Mouse (Mus musculus): ENCODE measurements around the gene Larp1. TPM values are rescaled to one million over a fixed set of nuclear protein-coding genes. Genes with fewer than 3 reads are reported as not detected.

Gene Larp1
- total RNA-seq, 1 experiment: 90.1 TPM

DNA sequence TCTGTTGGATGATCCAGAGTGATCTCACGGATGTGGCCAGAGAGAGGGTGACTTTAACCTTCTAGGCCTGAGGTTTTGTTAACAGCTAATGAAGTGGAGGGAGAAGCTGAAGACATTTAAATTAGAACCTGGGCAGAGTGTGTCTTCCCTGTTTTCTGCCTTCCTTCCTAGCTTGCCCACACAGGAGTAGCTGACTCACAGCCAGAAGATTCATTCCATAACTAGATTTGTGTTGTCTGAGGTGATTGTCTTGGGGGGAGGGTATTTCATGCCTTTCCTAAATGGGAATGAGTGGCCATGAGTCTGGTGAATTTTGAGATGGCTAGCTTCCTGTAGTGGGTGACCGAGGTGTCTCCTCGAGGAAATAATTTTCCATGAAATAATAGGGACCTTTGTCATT lies 7.5 kb downstream of the Larp1 start:
- DNase-seq (ENCODE audit: low read depth, low spot score): no peak
- H3K36me3 ChIP-seq (ENCODE audit: control insufficient read depth, insufficient read depth, low read length, poor library complexity, severe bottlenecking): peaks cover 3% of the 10 kb centered on the region; the same call in 1 of the 2 replicates
- H3K4me1 ChIP-seq (ENCODE audit: control insufficient read depth in 2 of 2, insufficient read depth in 2 of 2, low read length in 2 of 2, poor library complexity in 1 of 2): peaks cover 19 to 30% of the 10 kb centered on the region in 2 experiments
- no peaks in the 10 kb centered on the region for H3K9me3 ChIP-seq (ENCODE audit: control insufficient read depth, insufficient read depth, low read depth, low read length)
- in situ Hi-C loops (cut with MboI; ENCODE audit: low sequenced_read_pairs in 2 of 2, unreplicated experiment in 2 of 2): loop anchor here in 1 of 2 experiments (5.0 kb wide), 1 partner anchor 59 kb away; no protein-coding TSS in a partner anchor
- H3K27ac ChIP-seq (ENCODE audit: insufficient read depth, low read depth, low read length, poor library complexity, severe bottlenecking): no peak overlapping the region
- TF ChIP-seq HCFC1 (IDR thresholded peaks at IDR 0.05; ENCODE audit: borderline replicate concordance, insufficient read depth, low read length): no peak
- H3K9ac ChIP-seq (ENCODE audit: insufficient read depth, low read depth, low read length, poor library complexity, severe bottlenecking): no peak overlapping the region
- H3K4me3 ChIP-seq (ENCODE audit: insufficient read depth in 1 of 2, low read depth in 1 of 2, low read length in 2 of 2, poor library complexity in 1 of 2, severe bottlenecking in 1 of 2): no peak overlapping the region

DNA sequence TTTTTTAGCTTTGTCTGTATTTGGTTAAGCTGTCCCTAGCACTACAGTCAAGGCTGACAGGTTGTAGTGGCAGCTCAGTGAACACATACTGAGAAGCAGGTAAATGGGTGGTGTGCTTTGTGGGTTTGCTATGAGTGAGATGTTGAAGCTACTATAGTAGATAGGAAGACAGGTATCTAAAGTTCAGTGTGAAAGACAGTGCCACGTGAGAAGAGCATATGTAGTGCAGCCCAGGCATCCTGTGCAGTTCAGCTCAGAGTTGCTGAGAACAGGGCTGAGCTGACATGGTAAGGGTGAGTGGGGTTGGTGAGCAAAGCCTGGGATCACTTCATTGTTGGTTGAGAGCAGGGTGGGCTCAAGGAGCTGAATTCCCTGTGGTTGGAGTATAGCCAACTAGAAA lies 8.6 kb downstream of the Larp1 start:
- DNase-seq (ENCODE audit: low read depth, low spot score): no peak
- no peak for TF ChIP-seq MAFK (IDR thresholded peaks at IDR 0.05; ENCODE audit: insufficient read depth, low read depth, low read length)
- TF ChIP-seq HCFC1 (IDR thresholded peaks at IDR 0.05; ENCODE audit: borderline replicate concordance, insufficient read depth, low read length): no peak
- TF ChIP-seq ZC3H11A (IDR thresholded peaks at IDR 0.05; ENCODE audit: borderline replicate concordance, low read depth, low read length): no peak
- no peak for TF ChIP-seq ZNF384 (IDR thresholded peaks at IDR 0.05; ENCODE audit: low read depth, low read length)
- no peak for TF ChIP-seq CHD2 (IDR thresholded peaks at IDR 0.05; ENCODE audit: low read depth, low read length)
- in situ Hi-C loops (cut with MboI; ENCODE audit: low sequenced_read_pairs in 2 of 2, unreplicated experiment in 2 of 2): loop anchor here in 1 of 2 experiments (5.0 kb wide), 1 partner anchor 60 kb away; no protein-coding TSS in a partner anchor
- no peak overlapping the region for H3K9ac ChIP-seq (ENCODE audit: insufficient read depth, low read depth, low read length, poor library complexity, severe bottlenecking)
- H3K4me3 ChIP-seq (ENCODE audit: insufficient read depth in 1 of 2, low read depth in 1 of 2, low read length in 2 of 2, poor library complexity in 1 of 2, severe bottlenecking in 1 of 2): no peak overlapping the region
- H3K27ac ChIP-seq (ENCODE audit: insufficient read depth, low read depth, low read length, poor library complexity, severe bottlenecking): no peak overlapping the region
- H3K9me3 ChIP-seq (ENCODE audit: control insufficient read depth, insufficient read depth, low read depth, low read length): no peaks in the 10 kb centered on the region
- H3K36me3 ChIP-seq (ENCODE audit: control insufficient read depth, insufficient read depth, low read length, poor library complexity, severe bottlenecking): peaks cover 3% of the 10 kb centered on the region; the same call in 1 of the 2 replicates
- H3K4me1 ChIP-seq (ENCODE audit: control insufficient read depth in 2 of 2, insufficient read depth in 2 of 2, low read length in 2 of 2, poor library complexity in 1 of 2): peaks cover 18 to 34% of the 10 kb centered on the region in 2 experiments

DNA sequence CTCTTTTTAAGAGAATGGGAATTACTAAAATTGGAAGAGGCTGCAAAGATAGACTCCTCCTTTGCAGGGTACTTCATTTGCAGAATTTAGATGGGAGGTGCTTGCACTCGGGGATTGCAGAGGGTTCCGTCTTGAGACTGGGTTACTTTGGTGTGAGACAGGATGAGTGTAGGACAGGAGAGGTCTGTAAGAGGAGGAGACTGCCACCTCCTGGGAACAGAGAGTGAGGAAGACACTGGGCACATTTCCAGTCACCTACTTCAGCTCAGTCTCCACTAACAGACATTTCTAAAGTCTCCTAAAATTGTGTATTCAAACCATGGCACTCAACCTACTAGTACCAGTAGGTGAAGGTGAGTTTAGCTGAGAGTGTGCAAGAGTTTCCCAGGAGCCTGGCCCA lies 9.4 kb downstream of the Larp1 start:
- in situ Hi-C loops (cut with MboI; ENCODE audit: low sequenced_read_pairs in 2 of 2, unreplicated experiment in 2 of 2): loop anchor here in 1 of 2 experiments (5.0 kb wide), 1 partner anchor 61 kb away; no protein-coding TSS in a partner anchor
- H3K36me3 ChIP-seq (ENCODE audit: control insufficient read depth, insufficient read depth, low read length, poor library complexity, severe bottlenecking): peaks cover 3% of the 10 kb centered on the region; the same call in 1 of the 2 replicates
- no peak for TF ChIP-seq CHD2 (IDR thresholded peaks at IDR 0.05; ENCODE audit: low read depth, low read length)
- no peak for TF ChIP-seq HCFC1 (IDR thresholded peaks at IDR 0.05; ENCODE audit: borderline replicate concordance, insufficient read depth, low read length)
- no peak for TF ChIP-seq ZC3H11A (IDR thresholded peaks at IDR 0.05; ENCODE audit: borderline replicate concordance, low read depth, low read length)
- TF ChIP-seq MAFK (IDR thresholded peaks at IDR 0.05; ENCODE audit: insufficient read depth, low read depth, low read length): no peak
- no peak for TF ChIP-seq ZNF384 (IDR thresholded peaks at IDR 0.05; ENCODE audit: low read depth, low read length)

DNA sequence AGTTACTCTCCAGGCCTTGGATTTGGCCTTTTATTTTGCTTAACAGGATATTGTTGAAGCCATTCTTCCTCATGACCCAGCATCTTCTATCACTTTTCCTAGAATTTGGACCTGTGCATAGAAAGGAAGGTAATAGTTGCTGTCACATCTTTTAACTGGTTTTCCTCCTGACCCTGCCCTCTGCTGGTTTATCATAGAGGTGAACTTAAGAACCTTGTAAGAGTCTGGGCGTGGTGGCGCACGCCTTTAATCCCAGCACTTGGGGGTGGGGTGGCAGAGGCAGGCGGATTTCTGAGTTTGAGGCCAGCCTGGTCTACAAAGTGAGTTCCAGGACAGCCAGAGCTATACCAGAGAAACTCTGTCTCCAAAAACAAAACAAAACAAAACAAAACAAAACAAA lies 9.8 kb downstream of the Larp1 start:
- no peak for DNase-seq (ENCODE audit: low read depth, low spot score)
- in situ Hi-C loops (cut with MboI; ENCODE audit: low sequenced_read_pairs in 2 of 2, unreplicated experiment in 2 of 2): loop anchor here in 1 of 2 experiments (5.0 kb wide), 1 partner anchor 61 kb away; no protein-coding TSS in a partner anchor
- Histone ChIP-seq H3K27ac (ENCODE audit: insufficient read depth, low read depth, low read length, poor library complexity, severe bottlenecking) (no peak overlapping the region), H3K9me3 (ENCODE audit: control insufficient read depth, insufficient read depth, low read depth, low read length) (no peaks in the 10 kb centered on the region), H3K36me3 (ENCODE audit: control insufficient read depth, insufficient read depth, low read length, poor library complexity, severe bottlenecking) (peaks cover 3% of the 10 kb centered on the region; the same call in 1 of the 2 replicates), H3K9ac (ENCODE audit: insufficient read depth, low read depth, low read length, poor library complexity, severe bottlenecking) (no peak overlapping the region), H3K4me3 (ENCODE audit: insufficient read depth in 1 of 2, low read depth in 1 of 2, low read length in 2 of 2, poor library complexity in 1 of 2, severe bottlenecking in 1 of 2) (no peak overlapping the region), H3K4me1 (ENCODE audit: control insufficient read depth in 2 of 2, insufficient read depth in 2 of 2, low read length in 2 of 2, poor library complexity in 1 of 2) (peaks cover 16 to 33% of the 10 kb centered on the region in 2 experiments)
- TF ChIP-seq ZNF384 (IDR thresholded peaks at IDR 0.05; ENCODE audit: low read depth, low read length): no peak
- TF ChIP-seq HCFC1 (IDR thresholded peaks at IDR 0.05; ENCODE audit: borderline replicate concordance, insufficient read depth, low read length): no peak
- no peak for TF ChIP-seq MAFK (IDR thresholded peaks at IDR 0.05; ENCODE audit: insufficient read depth, low read depth, low read length)
- TF ChIP-seq ZC3H11A (IDR thresholded peaks at IDR 0.05; ENCODE audit: borderline replicate concordance, low read depth, low read length): no peak
- TF ChIP-seq CHD2 (IDR thresholded peaks at IDR 0.05; ENCODE audit: low read depth, low read length): no peak

More for the DNA sequence above, 9.4 kb downstream of the Larp1 start:
- DNase-seq (ENCODE audit: low read depth, low spot score): no peak
- H3K9me3 ChIP-seq (ENCODE audit: control insufficient read depth, insufficient read depth, low read depth, low read length): no peaks in the 10 kb centered on the region
- peaks cover 16 to 34% of the 10 kb centered on the region in 2 experiments for H3K4me1 ChIP-seq (ENCODE audit: control insufficient read depth in 2 of 2, insufficient read depth in 2 of 2, low read length in 2 of 2, poor library complexity in 1 of 2)
- H3K27ac ChIP-seq (ENCODE audit: insufficient read depth, low read depth, low read length, poor library complexity, severe bottlenecking): no peak overlapping the region
- no peak overlapping the region for H3K4me3 ChIP-seq (ENCODE audit: insufficient read depth in 1 of 2, low read depth in 1 of 2, low read length in 2 of 2, poor library complexity in 1 of 2, severe bottlenecking in 1 of 2)
- H3K9ac ChIP-seq (ENCODE audit: insufficient read depth, low read depth, low read length, poor library complexity, severe bottlenecking): no peak overlapping the region

DNA sequence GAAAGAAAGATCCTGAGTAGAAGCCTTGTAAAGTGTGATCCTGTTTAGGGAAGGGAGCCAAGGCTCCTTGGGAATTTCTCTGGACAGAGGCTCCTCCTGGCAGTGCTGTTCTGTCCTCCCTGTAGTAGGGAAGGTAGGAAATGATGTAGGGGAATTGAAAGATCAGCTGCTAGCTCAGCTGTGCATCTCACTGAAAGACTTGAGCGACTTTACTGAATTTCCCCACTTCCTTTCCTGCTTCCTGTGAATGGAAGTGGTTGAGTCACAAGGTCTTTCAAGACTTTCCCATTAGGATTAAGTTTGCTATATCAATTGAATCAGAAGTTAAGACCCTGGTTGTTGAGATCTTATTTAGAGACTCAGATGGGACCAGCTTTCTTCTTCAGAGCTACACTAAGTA lies 12.2 kb downstream of the Larp1 start:
- no peaks in the 10 kb centered on the region for H3K9me3 ChIP-seq (ENCODE audit: control insufficient read depth, insufficient read depth, low read depth, low read length)
- peaks cover 13 to 36% of the 10 kb centered on the region in 2 experiments; a peak in 3 of 4 replicates for H3K4me1 ChIP-seq (ENCODE audit: control insufficient read depth in 2 of 2, insufficient read depth in 2 of 2, low read length in 2 of 2, poor library complexity in 1 of 2)
- no peak overlapping the region for H3K9ac ChIP-seq (ENCODE audit: insufficient read depth, low read depth, low read length, poor library complexity, severe bottlenecking)
- TF ChIP-seq CHD2 (IDR thresholded peaks at IDR 0.05; ENCODE audit: low read depth, low read length): no peak
- TF ChIP-seq ZC3H11A (IDR thresholded peaks at IDR 0.05; ENCODE audit: borderline replicate concordance, low read depth, low read length): no peak
- no peak for TF ChIP-seq ZNF384 (IDR thresholded peaks at IDR 0.05; ENCODE audit: low read depth, low read length)
- no peak for TF ChIP-seq MAFK (IDR thresholded peaks at IDR 0.05; ENCODE audit: insufficient read depth, low read depth, low read length)
- TF ChIP-seq HCFC1 (IDR thresholded peaks at IDR 0.05; ENCODE audit: borderline replicate concordance, insufficient read depth, low read length): no peak
- no peak for DNase-seq (ENCODE audit: low read depth, low spot score)
- H3K27ac ChIP-seq (ENCODE audit: insufficient read depth, low read depth, low read length, poor library complexity, severe bottlenecking): no peak overlapping the region
- in situ Hi-C loops (cut with MboI; ENCODE audit: low sequenced_read_pairs in 2 of 2, unreplicated experiment in 2 of 2): no loop called here
- peaks cover 3% of the 10 kb centered on the region; the same call in 1 of the 2 replicates for H3K36me3 ChIP-seq (ENCODE audit: control insufficient read depth, insufficient read depth, low read length, poor library complexity, severe bottlenecking)
- H3K4me3 ChIP-seq (ENCODE audit: insufficient read depth in 1 of 2, low read depth in 1 of 2, low read length in 2 of 2, poor library complexity in 1 of 2, severe bottlenecking in 1 of 2): no peak overlapping the region
